ENCODE assay signal across 8 mouse cellular contexts in genomic region chr2:52742256-52743158, GRCm38 (mm10). TPM values are rescaled to one million over a fixed set of nuclear protein-coding genes. Genes with fewer than 3 reads are reported as not detected.
DNase-seq lines count a peak whose midpoint lies in the region; ATAC-seq lines count a peak whose summit lies in the region.

Stam2 (minus strand) TSS chr2:52742281.

- peak within 1 kb of the TSS; percentile 97 for H3K27ac ChIP-seq in lung, embryonic 16.5 days (ENCODE audit: low read length)

- H3K4me1 ChIP-seq in lung, embryonic 16.5 days (replicated peaks; ENCODE audit: control insufficient read depth, insufficient read depth, low read length), result peaks cover 5% of the 10 kb centered on the region; the same call in 1 of the 2 replicates

- WGBS in lung, embryonic 16.5 days, result 6% methylated on average over 54 of the region's 54 CpGs

- peak within 1 kb of the TSS; percentile 92 for H3K4me3 ChIP-seq in lung, embryonic 16.5 days (ENCODE audit: low read length)

- peak within 1 kb of the TSS; percentile 86 for H3K4me2 ChIP-seq in lung, embryonic 16.5 days (ENCODE audit: low read depth, low read length)

- H3K36me3 ChIP-seq in lung, embryonic 16.5 days (ENCODE audit: control insufficient read depth, insufficient read depth, low read length), result no peaks in the 10 kb centered on the region

- no peaks in the 10 kb centered on the region for H3K27me3 ChIP-seq in lung, embryonic 16.5 days (ENCODE audit: control insufficient read depth, insufficient read depth, low read depth, low read length)

- no peaks in the 10 kb centered on the region for H3K9me3 ChIP-seq in lung, embryonic 16.5 days (ENCODE audit: control insufficient read depth, low read length)

- H3K9ac ChIP-seq in lung, embryonic 16.5 days (ENCODE audit: low read length), result peak within 1 kb of the TSS; percentile 97

- peak; percentile 96 for DNase-seq in Muller cell, postnatal 12 days (ENCODE audit: inconsistent ontology term)
- peak; percentile 85 for DNase-seq in cerebellum, adult 9-10 months
- DNase-seq in layer of hippocampus, adult 9-11 months, result peak; percentile 92
- peak; percentile 79 for DNase-seq in ovary, adult 18-20 months (ENCODE audit: low spot score)
- DNase-seq in thymus, postnatal 0 days (ENCODE audit: low spot score), result peak; percentile 90

- ATAC-seq in frontal cortex, adult (ENCODE audit: low TSS enrichment), result peak; percentile 92
- peak; percentile 81 to 93 for ATAC-seq in hematopoietic stem cell, adult 5-6 weeks (replicated peaks in 1 of 2; ENCODE audit: insufficient read depth in 1 of 2, low FRiP score in 2 of 2, low TSS enrichment in 1 of 2, low read depth in 1 of 2, poor library complexity in 2 of 2, severe bottlenecking in 2 of 2)
- peak; percentile 95 for ATAC-seq in lung, embryonic 16.5 days (ENCODE audit: low read depth)

RNA-seq across cellular contexts. Expression of gene Stam2, which starts in this region (rescaled TPM):
- 18.7 and 26.4 TPM in 2 replicates for total RNA-seq in hematopoietic stem cell, adult 5-6 weeks (2017)
- polyA plus RNA-seq in lung, embryonic 16.5 days (2015; fragmentation: Nextera tagmentation; extraction: Ambion mirVana), result 35.0 and 40.3 TPM in 2 replicates
- polyA plus RNA-seq in thymus, postnatal 0 days (2015; fragmentation: Nextera tagmentation; extraction: Ambion mirVana), result 25.9 and 26.6 TPM in 2 replicates

Comparison
In these comparisons a context has a peak if more than half of its experiments do, and no peak if none do; other contexts are left out.
1. Peak in every context shown above with its lines: DNase-seq, ATAC-seq, H3K4me3 ChIP-seq and H3K27ac ChIP-seq.